Mouse (Mus musculus): ENCODE results near the gene Fbxo34.

- no peak for TF ChIP-seq CTCF (IDR thresholded peaks at IDR 0.05; ENCODE audit: low read depth, low read length)
- TF ChIP-seq POLR2AphosphoS5 (IDR thresholded peaks at IDR 0.05; ENCODE audit: insufficient replicate concordance, low read depth, low read length) = no peak
These were observed 45.7 kb downstream of the Fbxo34 start for GRCm38 (mm10) chr14:47495951-47496350.
